Mouse (Mus musculus): ENCODE results near the gene Mc1r.

DNA sequence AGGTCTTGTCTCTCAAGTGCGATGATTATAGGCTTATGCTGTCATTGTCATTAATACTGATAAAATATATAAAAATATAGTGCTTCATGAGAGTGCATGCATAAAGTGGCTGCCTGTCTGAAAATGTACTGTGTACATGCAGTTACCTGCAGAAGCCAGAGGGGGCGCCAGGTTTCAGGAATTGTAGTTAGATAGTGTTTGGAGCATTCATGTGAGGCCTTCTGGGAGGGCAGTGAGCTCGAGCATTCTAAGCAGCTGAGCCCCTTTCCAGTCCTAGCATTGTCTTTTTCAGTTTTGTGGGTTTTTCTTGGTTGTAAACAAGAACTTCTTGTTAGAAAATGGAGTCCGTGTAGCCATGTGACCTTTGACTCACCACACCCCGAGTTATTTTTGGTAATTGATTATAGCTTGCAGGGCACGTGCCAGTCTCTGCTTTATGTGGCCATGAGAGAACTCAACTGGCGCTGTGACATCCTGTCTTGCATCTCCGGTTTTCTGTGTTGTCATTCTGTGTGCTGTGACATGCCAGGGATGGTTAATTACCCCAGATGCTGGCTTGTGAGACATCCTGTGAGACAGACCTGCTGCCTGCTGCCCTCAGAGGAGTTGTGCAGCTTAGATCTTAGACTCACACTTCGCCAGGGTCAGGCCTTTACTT is 21.9 kb upstream of the Mc1r start:
- TF ChIP-seq CTCF (IDR thresholded peaks at IDR 0.05; ENCODE audit: insufficient read depth, low read length) (no peak), POLR2A (IDR thresholded peaks at IDR 0.05; ENCODE audit: borderline replicate concordance, extremely low read depth, low read depth, low read length) (no peak)
